Mouse (Mus musculus) erythroblast, embryonic 14.5 days (primary cell): ENCODE measurements around the gene Plxna3.

Source experiments
- GATA1 ChIP-seq: IDR thresholded peaks from 2 replicates; pipeline ENCODE4 v1.6.1; 2012; ENCODE audit warnings: low read length, inconsistent platforms, mixed read lengths
- TAL1 ChIP-seq: IDR thresholded peaks from 3 replicates; pipeline ENCODE4 v1.6.1; 2012; ENCODE audit warnings: low read length, inconsistent platforms, mixed read lengths

DNA sequence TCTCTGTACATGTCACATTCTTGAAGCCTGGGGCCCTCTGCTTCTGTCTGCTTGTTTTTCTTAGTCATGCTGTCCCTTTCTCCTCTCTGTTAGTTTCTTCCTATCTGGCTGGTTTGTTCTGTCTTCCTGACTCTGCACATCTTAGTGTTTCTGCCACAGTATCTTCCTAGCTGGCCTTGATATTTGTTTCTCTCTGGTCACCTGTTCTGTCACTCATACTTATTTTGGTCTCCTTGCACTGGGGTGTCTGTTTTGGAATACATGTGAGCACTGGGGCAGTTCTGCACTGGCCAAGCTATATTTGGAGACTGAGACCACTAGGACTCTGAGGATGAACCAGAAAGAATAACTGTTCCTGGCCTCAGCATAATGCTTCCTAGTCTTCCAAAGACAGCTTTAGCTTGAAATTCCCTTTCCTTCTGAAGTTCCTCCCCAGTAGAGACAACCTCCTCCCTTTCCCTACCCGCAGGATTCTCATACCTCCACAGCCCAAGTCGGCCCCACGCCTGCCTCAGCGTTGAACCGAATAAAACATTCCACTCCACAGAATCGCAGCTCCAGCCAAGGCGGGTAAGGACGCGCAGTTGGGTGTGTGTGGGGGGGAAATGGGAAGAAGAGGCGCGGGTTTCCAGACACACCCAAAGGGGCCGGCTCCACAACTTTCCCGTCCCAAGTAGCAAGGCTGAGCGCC is 47.7 kb upstream of the Plxna3 start:
- TF ChIP-seq TAL1 = no peak
- no peak for TF ChIP-seq GATA1
